In the genomic region with DNA sequence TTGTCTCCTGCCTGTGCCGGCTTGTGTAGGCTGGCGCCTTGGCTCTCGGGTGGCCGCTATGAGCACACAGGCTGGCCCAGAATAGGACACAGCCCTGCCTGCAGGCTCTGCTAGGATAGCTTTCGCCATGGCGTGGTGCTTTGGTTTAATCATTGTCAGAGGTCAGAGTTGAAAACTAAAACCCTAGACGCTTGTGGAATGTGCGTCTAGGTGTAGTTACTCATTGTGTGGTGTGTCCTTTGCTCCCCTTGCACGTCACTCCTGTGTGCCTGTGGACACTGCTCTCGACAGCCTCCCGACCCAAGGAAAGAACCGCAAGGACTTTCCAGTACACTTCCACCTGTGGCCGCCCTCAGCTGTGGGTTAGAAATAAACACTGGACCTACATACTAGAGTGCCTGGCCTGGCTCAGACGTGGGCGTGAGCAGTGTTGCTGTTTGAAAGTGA, we compare ENCODE assay signal across 10 mouse cellular contexts. TPM values are rescaled to one million over a fixed set of nuclear protein-coding genes. Genes with fewer than 3 reads are reported as not detected.
A peak's percentile ranks its signal among the peaks of the same experiment; 100 is the strongest.
DNase-seq lines count a peak whose midpoint lies in the region; ATAC-seq and TF ChIP-seq lines count a peak whose summit lies in the region.
"Had no signal": no experiment of that assay in that cellular context is flagged by ENCODE, and none has a peak within 500 bp of the region (broad histone marks: within the 10 kb centered on the region; RNA-seq: fewer than 3 reads in every experiment).

No protein-coding gene starts in this region.

- 65% methylated on average over 15 of the region's 15 CpGs for WGBS in embryonic facial prominence, embryonic 15.5 days
- WGBS in kidney, embryonic 14.5 days, result 35% methylated on average over 15 of the region's 15 CpGs
- 67% methylated on average over 15 of the region's 15 CpGs for WGBS in liver, postnatal 0 days (ENCODE audit: insufficient replicate concordance)
- 91% methylated on average over 15 of the region's 15 CpGs for WGBS in midbrain, embryonic 10.5 days

- H3K27ac ChIP-seq in embryonic facial prominence, embryonic 15.5 days (replicated peaks), result no peak overlapping the region
- H3K27ac ChIP-seq in kidney, embryonic 14.5 days (ENCODE audit: low read depth, low read length), result peak overlapping the region; percentile 43
- peak overlapping the region; percentile 84 for H3K27ac ChIP-seq in liver, postnatal 0 days (ENCODE audit: low read depth)
- H3K27ac ChIP-seq in midbrain, embryonic 10.5 days (replicated peaks), result no peak overlapping the region

- no peaks in the 10 kb centered on the region for H3K27me3 ChIP-seq in embryonic facial prominence, embryonic 15.5 days
- H3K27me3 ChIP-seq in kidney, embryonic 14.5 days (ENCODE audit: control insufficient read depth, insufficient read depth, low read length), result no peaks in the 10 kb centered on the region
- H3K27me3 ChIP-seq in liver, postnatal 0 days (ENCODE audit: insufficient read depth, low read length), result no peaks in the 10 kb centered on the region
- H3K27me3 ChIP-seq in midbrain, embryonic 10.5 days (ENCODE audit: low read depth, poor library complexity, severe bottlenecking), result no peaks in the 10 kb centered on the region

- no peak overlapping the region for H3K9ac ChIP-seq in embryonic facial prominence, embryonic 15.5 days
- H3K9ac ChIP-seq in kidney, embryonic 14.5 days (ENCODE audit: low read depth, low read length), result no peak overlapping the region
- 0 out of 2 replicates have a peak overlapping the region, but pooled peaks have one; percentile 21 for H3K9ac ChIP-seq in liver, postnatal 0 days (replicated peaks)

- peak; percentile 57; the same call in 1 of the 2 replicates for ATAC-seq in embryonic facial prominence, embryonic 15.5 days (ENCODE audit: insufficient number of reproducible peaks, low FRiP score, low TSS enrichment, low read depth)
- ATAC-seq in kidney, embryonic 14.5 days (ENCODE audit: low FRiP score, low TSS enrichment), result peak; percentile 91
- ATAC-seq in liver, postnatal 0 days, result peak; percentile 97
- no peak for ATAC-seq in activated CD4-positive, CD25-positive, alpha-beta regulatory T cell, adult 4 months

- no peak overlapping the region for H3K4me2 ChIP-seq in embryonic facial prominence, embryonic 15.5 days (replicated peaks)
- H3K4me2 ChIP-seq in kidney, embryonic 14.5 days (replicated peaks; ENCODE audit: low read depth, low read length), result peak overlapping the region; percentile 10; the same call in 1 of the 2 replicates
- H3K4me2 ChIP-seq in liver, postnatal 0 days (ENCODE audit: low read depth, low read length), result peak overlapping the region; percentile 42; the same call in 1 of the 2 replicates

- peaks cover 9% of the 10 kb centered on the region; the same call in 1 of the 2 replicates for H3K4me1 ChIP-seq in embryonic facial prominence, embryonic 15.5 days
- H3K4me1 ChIP-seq in kidney, embryonic 14.5 days (ENCODE audit: control insufficient read depth, insufficient read depth, low read length), result peaks cover 27% of the 10 kb centered on the region
- peaks cover 9% of the 10 kb centered on the region; the same call in 1 of the 2 replicates for H3K4me1 ChIP-seq in liver, postnatal 0 days (ENCODE audit: insufficient read depth)
- H3K4me1 ChIP-seq in midbrain, embryonic 10.5 days, result no peaks in the 10 kb centered on the region

- H3K36me3 ChIP-seq in embryonic facial prominence, embryonic 15.5 days, result peaks cover 14% of the 10 kb centered on the region
- peaks cover 11% of the 10 kb centered on the region for H3K36me3 ChIP-seq in kidney, embryonic 14.5 days (ENCODE audit: control insufficient read depth, insufficient read depth, low read length)
- H3K36me3 ChIP-seq in liver, postnatal 0 days (replicated peaks; ENCODE audit: insufficient read depth, low read length), result peaks cover 18% of the 10 kb centered on the region
- H3K36me3 ChIP-seq in midbrain, embryonic 10.5 days, result peaks cover 57% of the 10 kb centered on the region

- no peak overlapping the region for H3K4me3 ChIP-seq in embryonic facial prominence, embryonic 15.5 days (replicated peaks)
- no peak overlapping the region for H3K4me3 ChIP-seq in kidney, embryonic 14.5 days (ENCODE audit: low read length)
- no peak overlapping the region for H3K4me3 ChIP-seq in liver, postnatal 0 days (ENCODE audit: low read depth, low read length)
- no peak overlapping the region for H3K4me3 ChIP-seq in midbrain, embryonic 10.5 days

- no peak for TF ChIP-seq CTCF in liver, postnatal 0 days (IDR thresholded peaks at IDR 0.05; ENCODE audit: low read depth)

- TF ChIP-seq EP300 in liver, postnatal 0 days (IDR thresholded peaks at IDR 0.05; ENCODE audit: low read depth), result no peak

- H3K9me3 ChIP-seq in embryonic facial prominence, embryonic 15.5 days (replicated peaks), result no peaks in the 10 kb centered on the region
- no peaks in the 10 kb centered on the region; the same call in 1 of the 2 replicates for H3K9me3 ChIP-seq in kidney, embryonic 14.5 days (ENCODE audit: control insufficient read depth, low read length)
- H3K9me3 ChIP-seq in liver, postnatal 0 days (ENCODE audit: low read length), result no peaks in the 10 kb centered on the region
- H3K9me3 ChIP-seq in midbrain, embryonic 10.5 days (replicated peaks), result no peaks in the 10 kb centered on the region

- peak; percentile 15 for DNase-seq in adrenal gland, postnatal 10 days
- DNase-seq in adrenal gland, adult (ENCODE audit: inconsistent age in 2 of 2, low spot score in 1 of 2), result no peak
- peak; percentile 55 for DNase-seq in liver, postnatal 0 days
- no peak for DNase-seq in midbrain, embryonic 10.5 days (ENCODE audit: low spot score)
- no peak for DNase-seq in right cerebral cortex, postnatal 25 days
- DNase-seq: cerebellum, adult 2 months; right cerebral cortex, adult 18-20 months had no signal

RNA-seq across cellular contexts. Expression of gene Nhlrc2, which starts 53.9 kb away (rescaled TPM):
- total RNA-seq in adrenal gland, postnatal 10 days (2021), result 10 to 100 TPM; 16.1 to 19.1 TPM
- 14.1 and 14.2 TPM in 2 replicates for polyA plus RNA-seq in embryonic facial prominence, embryonic 15.5 days (2015; fragmentation: Nextera tagmentation; extraction: Ambion mirVana)
- 11.8 and 17.8 TPM in 2 replicates for polyA plus RNA-seq in kidney, embryonic 14.5 days (2014; fragmentation: Nextera tagmentation; extraction: Ambion mirVana)
- 6.5 and 6.6 TPM in 2 replicates for polyA plus RNA-seq in liver, postnatal 0 days (2015; fragmentation: Nextera tagmentation; extraction: Ambion mirVana)
- polyA plus RNA-seq in activated CD4-positive, CD25-positive, alpha-beta regulatory T cell, adult 4 months (2017; shearing (Covaris generic)), result 1 to 10 TPM; 6.6 to 7.1 TPM
- polyA plus RNA-seq in midbrain, embryonic 10.5 days (2016; fragmentation: Nextera tagmentation; extraction: Ambion mirVana), result 13.5 and 14.4 TPM in 2 replicates

RNA-seq across cellular contexts. Expression of gene Dclre1a, which starts 53.9 kb away (rescaled TPM):
- total RNA-seq in adrenal gland, postnatal 10 days (2021), result 10 to 100 TPM; 12.4 to 13.7 TPM
- polyA plus RNA-seq in embryonic facial prominence, embryonic 15.5 days (2015; fragmentation: Nextera tagmentation; extraction: Ambion mirVana), result 15.8 and 17.7 TPM in 2 replicates
- 13.0 and 19.8 TPM in 2 replicates for polyA plus RNA-seq in kidney, embryonic 14.5 days (2014; fragmentation: Nextera tagmentation; extraction: Ambion mirVana)
- 12.1 and 14.8 TPM in 2 replicates for polyA plus RNA-seq in liver, postnatal 0 days (2015; fragmentation: Nextera tagmentation; extraction: Ambion mirVana)
- 1 to 10 TPM; 8.4 to 9.7 TPM for polyA plus RNA-seq in activated CD4-positive, CD25-positive, alpha-beta regulatory T cell, adult 4 months (2017; shearing (Covaris generic))
- polyA plus RNA-seq in midbrain, embryonic 10.5 days (2016; fragmentation: Nextera tagmentation; extraction: Ambion mirVana), result 16.5 and 17.8 TPM in 2 replicates

Comparison
In these comparisons a context has a peak if more than half of its experiments do, and no peak if none do; other contexts are left out.
1. DNase-seq: peak in adrenal gland, postnatal 10 days (single experiment) and liver, postnatal 0 days (single experiment); none in adrenal gland, adult (0 of 2), midbrain, embryonic 10.5 days (single experiment) and right cerebral cortex, postnatal 25 days (single experiment).
2. H3K27ac ChIP-seq: peak in kidney, embryonic 14.5 days (single experiment) and liver, postnatal 0 days (single experiment); none in embryonic facial prominence, embryonic 15.5 days (single experiment) and midbrain, embryonic 10.5 days (single experiment).